In the genomic region with DNA sequence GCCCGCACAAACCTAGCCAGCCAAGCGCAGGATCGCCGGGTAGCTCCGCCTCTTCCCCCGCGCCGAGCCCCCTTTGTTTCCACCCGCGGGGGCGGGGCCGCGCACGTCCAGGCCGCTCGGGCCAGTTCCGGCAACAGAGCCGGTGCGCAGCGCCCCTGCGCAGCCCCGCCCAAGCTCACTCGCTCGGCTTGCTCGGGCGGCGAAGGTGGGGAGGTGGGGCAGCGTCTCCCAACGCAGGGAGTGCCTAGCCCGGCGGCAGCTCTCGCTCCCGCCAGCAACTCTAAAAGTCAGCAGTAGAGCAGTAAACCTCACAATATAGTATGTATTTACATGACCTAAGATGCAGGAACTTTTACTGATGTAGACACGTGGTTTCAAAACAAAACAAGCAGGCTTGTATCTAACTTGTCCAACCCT, we compare ENCODE assay signal across 8 mouse cellular contexts.
A peak's percentile ranks its signal among the peaks of the same experiment; 100 is the strongest.
DNase-seq lines count a peak whose midpoint lies in the region; ATAC-seq lines count a peak whose summit lies in the region.

No protein-coding gene starts in this region.

- peak overlapping the region; percentile 69 for H3K27ac ChIP-seq in hindbrain, embryonic 13.5 days

- under 1% methylated on average over 19 of the region's 34 CpGs for WGBS in hindbrain, embryonic 13.5 days

- H3K4me2 ChIP-seq in hindbrain, embryonic 13.5 days, result peak overlapping the region; percentile 60

- H3K36me3 ChIP-seq in hindbrain, embryonic 13.5 days, result no peaks in the 10 kb centered on the region

- H3K27me3 ChIP-seq in hindbrain, embryonic 13.5 days, result no peaks in the 10 kb centered on the region

- H3K9ac ChIP-seq in hindbrain, embryonic 13.5 days, result peak overlapping the region; percentile 63; the same call in 1 of the 2 replicates

- H3K9me3 ChIP-seq in hindbrain, embryonic 13.5 days, result no peaks in the 10 kb centered on the region

- peak overlapping the region; percentile 46 for H3K4me3 ChIP-seq in hindbrain, embryonic 13.5 days

- peaks cover 37% of the 10 kb centered on the region for H3K4me1 ChIP-seq in hindbrain, embryonic 13.5 days (replicated peaks)

- peak; percentile 86 for ATAC-seq in hindbrain, embryonic 13.5 days (ENCODE audit: low FRiP score)

- peak; percentile 97 for DNase-seq in NIH3T3 (ENCODE audit: low read depth)
- peak; percentile 97 to 99 for DNase-seq in cerebellum, postnatal 10 days
- peak; percentile 82 to 89 for DNase-seq in frontal cortex, postnatal 10 days (ENCODE audit: low spot score in 2 of 2)
- DNase-seq in layer of hippocampus, postnatal 25 days (ENCODE audit: extremely low spot score in 1 of 2, low spot score in 1 of 2), result peak; percentile 73 to 78
- peak; percentile 98 for DNase-seq in lung, postnatal 25 days (ENCODE audit: low spot score)
- DNase-seq in retina, embryonic 14.5 days (ENCODE audit: low spot score), result peak; percentile 96
- peak; percentile 99 for DNase-seq in thymus, postnatal 4 days

Comparison
In these comparisons a context has a peak if more than half of its experiments do, and no peak if none do; other contexts are left out.
1. Peak in every context shown above with its lines: DNase-seq, ATAC-seq, H3K4me3 ChIP-seq and H3K27ac ChIP-seq.